Mouse (Mus musculus) midbrain, embryonic 15.5 days (tissue): ENCODE data around the gene 5730596B20Rik. TPM values are rescaled to one million over a fixed set of nuclear protein-coding genes. Genes with fewer than 3 reads are reported as not detected.

ENCODE experiments used
- ATAC-seq: fragments of 200-750 bp; cut with Nextera tagmentation; replicated peaks from 2 replicates; pipeline ENCODE4 v1.8.0; 2017; ENCODE audit warnings: moderate TSS enrichment
- H3K27ac ChIP-seq: fragments of 300-500 bp; sonication (generic); 2 replicates; pipeline ENCODE4 v1.5.1; 2015; ENCODE audit warnings: mild to moderate bottlenecking, inconsistent platforms
- H3K27me3 ChIP-seq: fragments of 300-500 bp; sonication (generic); replicated peaks from 2 replicates; pipeline ENCODE4 v1.6.1; 2015; ENCODE audit warnings: inconsistent platforms
- H3K36me3 ChIP-seq: fragments of 300-500 bp; sonication (generic); replicated peaks from 2 replicates; pipeline ENCODE4 v1.6.1; 2015; ENCODE audit warnings: inconsistent platforms
- H3K4me1 ChIP-seq: fragments of 300-500 bp; sonication (generic); 2 replicates; pipeline ENCODE4 v1.6.1; 2015; ENCODE audit warnings: inconsistent platforms
- H3K4me2 ChIP-seq: fragments of 300-500 bp; sonication (generic); 2 replicates; pipeline ENCODE4 v1.6.1; 2015; ENCODE audit warnings: inconsistent platforms, mild to moderate bottlenecking, moderate library complexity
- H3K4me3 ChIP-seq: fragments of 300-500 bp; sonication (generic); 2 replicates; pipeline ENCODE4 v1.5.1; 2015; ENCODE audit warnings: mild to moderate bottlenecking, inconsistent platforms
- H3K9ac ChIP-seq: fragments of 300-500 bp; sonication (generic); 2 replicates; pipeline ENCODE4 v1.6.1; 2015; ENCODE audit warnings: mild to moderate bottlenecking, inconsistent platforms
- H3K9me3 ChIP-seq: fragments of 300-500 bp; sonication (generic); 2 replicates; pipeline ENCODE4 v1.6.1; 2016; ENCODE audit warnings: inconsistent platforms
- WGBS: fragments of 180-500 bp; shearing (Covaris S2); methylation state at CpG from one replicate; pipeline ENCODE4 v1.1.7; 2015; ENCODE audit warnings: mixed read lengths; 5-methylcytosine and 5-hydroxymethylcytosine counted together
- polyA plus RNA-seq: library from polyadenylated mRNA; unstranded; fragments of >200 nt; fragmentation: Nextera tagmentation; extraction: Ambion mirVana; gene quantifications from 2 replicates; pipeline ENCODE4 v1.2.1, GENCODE M21; 2015

The 5730596B20Rik gene
- polyA plus RNA-seq, 1 experiment from 2014 or later = not detected

DNA sequence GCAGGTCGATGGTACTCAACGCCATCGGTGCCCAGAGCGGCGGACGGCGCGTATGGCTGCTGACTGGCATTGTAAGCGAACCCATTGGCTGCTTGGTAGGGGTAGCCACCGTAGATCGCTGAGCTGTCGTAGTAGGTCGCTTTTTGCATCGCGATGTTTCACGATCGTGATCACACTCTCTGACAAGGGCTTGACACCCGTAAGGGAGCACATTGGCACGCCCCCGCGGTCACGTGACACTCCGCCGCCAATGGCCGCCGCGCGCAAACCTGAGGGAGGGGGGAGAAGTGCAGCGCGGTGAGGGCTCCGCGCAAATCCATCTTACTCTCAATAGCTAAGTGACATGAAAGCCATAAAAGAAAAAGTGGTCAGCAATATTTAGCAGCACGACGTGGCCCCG, 4.8 kb upstream of the 5730596B20Rik start:
- H3K27ac ChIP-seq = no peak overlapping the region
- ATAC-seq = no peak
- H3K4me2 ChIP-seq = peak overlapping the region; percentile 29; the same call in 1 of the 2 replicates
- no peaks in the 10 kb centered on the region for H3K9me3 ChIP-seq
- no peak overlapping the region for H3K4me3 ChIP-seq
- peaks cover 6% of the 10 kb centered on the region for H3K4me1 ChIP-seq
- WGBS = under 1% methylated on average over 34 of the region's 35 CpGs
- peaks cover 87% of the 10 kb centered on the region for H3K27me3 ChIP-seq
- H3K9ac ChIP-seq = no peak overlapping the region
- H3K36me3 ChIP-seq = no peaks in the 10 kb centered on the region

DNA sequence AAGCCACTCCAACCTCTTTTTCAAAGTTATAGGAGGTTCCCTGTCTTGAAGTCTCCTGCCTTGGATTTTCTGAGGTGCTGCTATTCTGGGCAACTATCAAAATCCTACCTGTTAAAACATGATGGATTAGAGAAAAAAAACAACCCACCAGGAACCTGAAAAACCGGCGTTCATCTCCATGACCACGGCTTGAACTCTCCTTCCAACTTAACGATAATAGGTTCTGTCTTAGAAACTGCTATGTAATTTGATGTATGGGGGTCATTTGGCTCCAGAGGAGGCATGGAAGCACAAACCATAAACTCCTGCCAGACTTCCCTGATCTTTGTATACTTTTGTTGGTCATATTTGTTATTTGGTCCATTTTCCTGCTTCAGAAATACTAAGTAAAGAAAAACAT, 3.6 kb upstream of the 5730596B20Rik start:
- Histone ChIP-seq H3K27ac (no peak overlapping the region), H3K4me2 (no peak overlapping the region), H3K9me3 (no peaks in the 10 kb centered on the region), H3K4me1 (peaks cover 6% of the 10 kb centered on the region), H3K4me3 (no peak overlapping the region), H3K9ac (no peak overlapping the region), H3K36me3 (no peaks in the 10 kb centered on the region), H3K27me3 (peaks cover 87% of the 10 kb centered on the region)
- WGBS = 5% methylated on average over 4 of the region's 4 CpGs
- no peak for ATAC-seq

DNA sequence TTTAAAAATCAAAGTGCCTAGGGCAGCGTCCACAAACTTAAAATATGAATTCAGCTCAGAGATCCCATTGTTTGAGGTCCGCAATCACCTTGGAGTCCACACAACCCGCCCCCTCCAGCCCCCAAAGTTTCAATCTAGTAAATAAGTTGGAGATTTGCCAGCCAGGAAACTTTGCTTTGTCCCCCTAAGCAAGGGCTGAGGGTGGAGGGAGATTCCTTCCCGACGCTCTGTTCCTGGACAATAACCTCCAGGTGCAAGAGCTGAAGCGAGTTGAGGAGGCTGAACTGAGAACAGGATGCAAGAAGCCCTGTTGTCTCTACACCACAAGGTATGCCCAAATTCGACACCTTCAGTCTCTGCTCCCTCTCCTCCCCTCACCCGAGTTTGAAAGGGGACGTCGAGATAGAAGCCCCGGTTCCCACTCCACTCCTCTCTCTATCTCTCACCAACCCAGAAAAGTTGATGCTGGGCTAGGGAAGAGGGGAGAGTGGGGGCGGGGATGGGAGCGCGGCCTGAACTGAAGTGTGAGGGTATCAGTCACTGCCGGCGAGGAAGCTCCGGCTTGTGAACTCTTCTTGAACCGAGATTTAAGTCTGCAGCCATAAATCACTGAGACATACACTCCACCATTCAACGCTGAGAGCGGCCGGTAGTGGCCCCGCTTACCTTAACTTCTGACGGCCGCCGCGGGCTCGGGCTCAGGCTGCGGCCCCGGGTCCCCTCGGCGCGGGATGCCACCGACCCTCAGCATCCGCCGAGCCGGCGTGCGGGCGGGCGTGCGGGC, 2.1 kb upstream of the 5730596B20Rik start:
- Histone ChIP-seq H3K4me3 (no peak overlapping the region), H3K9me3 (no peaks in the 10 kb centered on the region), H3K36me3 (no peaks in the 10 kb centered on the region), H3K4me1 (peaks cover 6% of the 10 kb centered on the region), H3K9ac (no peak overlapping the region), H3K27me3 (peaks cover 92% of the 10 kb centered on the region), H3K4me2 (no peak overlapping the region), H3K27ac (no peak overlapping the region)
- ATAC-seq = no peak
- WGBS = under 1% methylated on average over 40 of the region's 41 CpGs

DNA sequence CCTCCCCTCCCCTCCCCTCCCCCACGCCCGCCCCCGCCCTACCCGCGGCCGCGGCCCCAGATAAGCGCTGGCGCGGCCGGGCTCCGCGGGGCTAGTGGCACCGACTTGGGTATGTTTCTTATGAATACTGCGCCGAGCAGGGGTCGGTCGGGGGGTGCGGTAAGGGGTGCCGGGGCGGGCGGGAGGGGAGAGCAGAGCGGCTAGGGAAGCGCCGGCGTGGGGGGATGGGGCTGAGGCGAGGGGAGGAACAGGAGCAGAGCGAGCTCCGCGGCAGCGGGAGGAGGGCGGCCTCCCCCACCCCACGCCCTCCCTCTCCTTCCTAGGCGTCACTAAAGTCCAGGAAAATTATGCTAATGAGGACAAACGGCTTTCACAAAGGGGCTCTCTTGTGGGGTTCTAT, 1.4 kb upstream of the 5730596B20Rik start:
- peaks cover 6% of the 10 kb centered on the region for H3K4me1 ChIP-seq
- no peak overlapping the region for H3K27ac ChIP-seq
- H3K36me3 ChIP-seq = no peaks in the 10 kb centered on the region
- H3K9me3 ChIP-seq = no peaks in the 10 kb centered on the region
- H3K9ac ChIP-seq = no peak overlapping the region
- no peak for ATAC-seq
- H3K4me2 ChIP-seq = no peak overlapping the region
- 0% methylated on average over 10 of the region's 35 CpGs for WGBS
- H3K27me3 ChIP-seq = peaks cover 92% of the 10 kb centered on the region
- no peak overlapping the region for H3K4me3 ChIP-seq

DNA sequence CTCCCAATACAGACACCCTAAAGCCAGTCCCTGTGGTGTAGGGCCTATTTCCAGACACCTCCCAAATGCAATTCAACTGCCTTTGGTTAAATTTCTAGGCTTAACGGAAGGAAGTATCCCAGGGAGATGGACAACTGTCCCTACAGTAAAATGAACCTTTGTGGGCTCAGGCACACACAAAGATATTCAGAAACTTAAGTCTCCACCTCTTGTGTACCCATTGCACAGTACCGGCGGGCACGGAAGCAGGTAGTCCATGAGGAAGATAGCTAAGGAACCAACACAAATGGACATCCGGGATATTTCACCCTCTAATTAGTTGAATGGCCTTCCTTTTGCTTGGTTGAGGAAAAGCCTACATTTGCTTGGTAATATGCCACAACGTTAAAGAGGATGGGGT, 907 bp upstream of the 5730596B20Rik start:
- Histone ChIP-seq H3K4me3 (no peak overlapping the region), H3K4me2 (no peak overlapping the region), H3K27ac (no peak overlapping the region), H3K9me3 (no peaks in the 10 kb centered on the region), H3K36me3 (no peaks in the 10 kb centered on the region), H3K27me3 (peaks cover 92% of the 10 kb centered on the region), H3K4me1 (peaks cover 6% of the 10 kb centered on the region), H3K9ac (no peak overlapping the region)
- WGBS = 2% methylated on average over 6 of the region's 6 CpGs
- ATAC-seq = no peak

DNA sequence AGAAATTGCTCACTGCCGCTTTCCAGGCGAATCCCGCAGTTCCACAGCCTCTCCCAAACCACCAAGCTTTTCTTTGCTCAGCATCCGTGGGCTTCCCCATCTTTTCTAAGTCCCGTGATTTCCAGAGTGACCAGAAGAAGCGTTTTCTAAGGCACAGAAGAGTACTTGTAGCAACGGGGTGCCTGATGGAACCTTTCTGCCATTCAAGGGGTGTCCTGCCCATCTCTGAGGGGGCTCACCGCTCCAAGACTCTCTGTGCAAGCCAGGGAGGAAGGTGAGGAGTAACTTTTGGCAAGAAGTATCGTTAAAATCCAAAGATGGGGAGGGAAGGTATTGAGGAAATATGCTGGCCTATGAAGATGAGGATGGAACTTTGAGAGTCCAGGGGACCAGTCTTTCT, 508 bp downstream of the 5730596B20Rik start:
- no peaks in the 10 kb centered on the region for H3K36me3 ChIP-seq
- H3K27me3 ChIP-seq = peaks cover 92% of the 10 kb centered on the region
- H3K9me3 ChIP-seq = no peaks in the 10 kb centered on the region
- H3K27ac ChIP-seq = no peak overlapping the region
- H3K9ac ChIP-seq = no peak overlapping the region
- H3K4me3 ChIP-seq = no peak overlapping the region
- H3K4me1 ChIP-seq = peaks cover under 1% of the 10 kb centered on the region; the same call in 1 of the 2 replicates
- WGBS = 2% methylated on average over 9 of the region's 9 CpGs
- ATAC-seq = no peak
- no peak overlapping the region for H3K4me2 ChIP-seq

DNA sequence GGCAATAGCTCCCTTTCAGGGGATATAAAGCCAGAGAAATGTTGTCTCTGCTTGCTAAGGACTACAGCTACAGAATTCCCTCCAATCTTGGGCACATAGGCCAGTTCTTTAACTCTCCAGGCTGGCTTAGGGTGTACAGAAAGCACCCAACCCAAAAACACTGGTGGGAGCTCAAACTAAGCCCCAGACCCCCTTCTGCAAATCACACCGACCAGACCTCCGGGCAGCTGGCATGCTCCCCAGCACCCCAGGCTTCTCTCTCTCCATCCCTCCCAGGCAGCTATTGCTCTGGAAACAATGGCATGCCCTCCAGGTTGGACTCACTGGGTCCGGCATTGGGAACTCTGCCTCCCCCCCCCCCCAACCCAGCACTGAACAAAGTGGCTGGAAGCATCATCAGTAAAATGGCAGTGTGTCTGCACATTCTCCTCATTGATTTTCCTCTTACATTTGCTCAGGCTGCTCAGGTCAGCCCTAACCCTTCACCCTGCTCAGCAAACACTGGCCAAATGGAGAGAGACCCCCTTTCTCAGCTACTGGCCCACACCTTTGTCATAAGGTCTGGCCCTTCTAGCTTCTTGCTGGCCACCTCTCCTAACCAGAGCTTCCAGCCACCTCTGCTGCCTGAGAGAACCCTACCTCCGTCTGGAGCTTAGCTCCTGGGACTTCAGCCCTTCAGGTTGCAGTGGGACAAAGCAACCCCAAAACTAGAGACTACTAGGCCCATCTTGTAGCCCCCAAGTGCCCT, 1.8 kb downstream of the 5730596B20Rik start:
- Histone ChIP-seq H3K36me3 (no peaks in the 10 kb centered on the region), H3K9ac (no peak overlapping the region), H3K4me2 (no peak overlapping the region), H3K27me3 (peaks cover 93% of the 10 kb centered on the region), H3K27ac (no peak overlapping the region), H3K4me1 (no peaks in the 10 kb centered on the region), H3K4me3 (no peak overlapping the region), H3K9me3 (no peaks in the 10 kb centered on the region)
- ATAC-seq = no peak
- WGBS = 2% methylated on average over 4 of the region's 4 CpGs

DNA sequence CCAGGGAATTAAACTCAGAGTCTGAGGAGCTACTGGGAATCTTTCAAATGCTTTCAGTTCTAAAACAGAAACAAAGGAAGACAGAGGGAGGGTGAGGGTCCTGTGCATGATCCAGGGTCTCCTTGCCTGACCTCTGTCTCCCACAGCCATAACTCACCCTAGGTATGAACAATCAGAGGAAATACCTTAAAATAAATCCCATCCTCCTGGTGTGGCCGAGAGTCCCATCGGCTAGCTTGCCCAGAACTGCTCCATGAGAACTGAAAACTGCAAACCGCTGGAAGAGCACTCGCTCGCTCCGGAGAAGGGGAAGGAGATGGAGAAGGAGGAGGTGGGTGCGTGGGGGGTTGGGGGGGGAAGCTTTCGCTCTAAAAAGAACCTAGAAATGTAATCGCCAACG, 2.4 kb downstream of the 5730596B20Rik start:
- no peak overlapping the region for H3K4me2 ChIP-seq
- H3K9ac ChIP-seq = no peak overlapping the region
- 1% methylated on average over 10 of the region's 10 CpGs for WGBS
- H3K36me3 ChIP-seq = no peaks in the 10 kb centered on the region
- H3K4me1 ChIP-seq = no peaks in the 10 kb centered on the region
- no peaks in the 10 kb centered on the region for H3K9me3 ChIP-seq
- no peak overlapping the region for H3K27ac ChIP-seq
- H3K27me3 ChIP-seq = peaks cover 95% of the 10 kb centered on the region
- no peak for ATAC-seq
- no peak overlapping the region for H3K4me3 ChIP-seq

DNA sequence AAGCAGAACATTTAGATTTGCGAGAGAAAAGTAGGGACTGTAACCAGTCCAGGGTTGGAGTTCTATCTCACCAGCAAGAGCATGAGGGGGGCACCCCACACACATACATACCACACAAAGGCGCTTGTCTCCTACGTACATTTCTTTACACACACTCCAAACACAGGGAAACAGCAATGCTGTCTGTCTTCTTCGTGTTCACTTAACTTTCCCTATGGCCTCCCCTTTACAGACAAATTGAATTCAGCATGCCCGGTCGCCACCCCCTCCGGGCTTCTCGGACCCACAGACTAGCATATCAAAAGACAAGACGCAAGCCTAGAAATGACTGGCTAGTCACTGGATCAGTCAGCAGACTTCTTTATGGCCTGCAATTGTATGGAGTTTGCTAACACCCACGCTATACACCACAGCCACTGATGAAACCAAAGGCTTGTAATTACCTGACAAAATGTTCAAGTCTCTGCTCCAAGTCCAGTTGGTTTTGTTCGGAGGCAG, 3.0 kb downstream of the 5730596B20Rik start:
- H3K9ac ChIP-seq = no peak overlapping the region
- H3K9me3 ChIP-seq = no peaks in the 10 kb centered on the region
- no peaks in the 10 kb centered on the region for H3K4me1 ChIP-seq
- WGBS = 3% methylated on average over 11 of the region's 11 CpGs
- H3K36me3 ChIP-seq = no peaks in the 10 kb centered on the region
- H3K27me3 ChIP-seq = peaks cover 95% of the 10 kb centered on the region
- no peak overlapping the region for H3K27ac ChIP-seq
- ATAC-seq = no peak
- H3K4me3 ChIP-seq = no peak overlapping the region
- H3K4me2 ChIP-seq = no peak overlapping the region

DNA sequence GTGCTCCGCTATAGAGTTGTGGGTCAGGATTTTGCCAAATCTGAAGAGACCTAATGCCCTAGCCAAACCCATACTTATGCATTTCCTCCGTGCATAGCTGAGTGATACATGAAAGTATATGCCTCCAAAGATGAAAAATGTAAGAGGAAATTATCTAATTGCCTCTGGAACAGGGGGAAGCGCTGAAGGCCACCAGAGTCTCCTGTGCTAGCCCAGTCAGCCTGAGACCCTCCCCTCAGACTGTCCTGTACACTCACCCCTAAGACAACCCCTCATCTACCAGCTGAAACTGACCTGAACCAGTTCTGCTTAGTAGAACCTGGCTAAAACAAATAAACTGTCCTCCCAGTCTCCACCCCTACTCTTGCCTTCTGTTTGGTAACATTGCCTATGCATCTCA, 3.4 kb downstream of the 5730596B20Rik start:
- peaks cover 97% of the 10 kb centered on the region for H3K27me3 ChIP-seq
- no peak overlapping the region for H3K4me3 ChIP-seq
- no peak overlapping the region for H3K4me2 ChIP-seq
- no peaks in the 10 kb centered on the region for H3K4me1 ChIP-seq
- 11% methylated on average over 3 of the region's 3 CpGs for WGBS
- H3K9ac ChIP-seq = no peak overlapping the region
- H3K27ac ChIP-seq = no peak overlapping the region
- no peak for ATAC-seq
- H3K9me3 ChIP-seq = no peaks in the 10 kb centered on the region
- no peaks in the 10 kb centered on the region for H3K36me3 ChIP-seq

DNA sequence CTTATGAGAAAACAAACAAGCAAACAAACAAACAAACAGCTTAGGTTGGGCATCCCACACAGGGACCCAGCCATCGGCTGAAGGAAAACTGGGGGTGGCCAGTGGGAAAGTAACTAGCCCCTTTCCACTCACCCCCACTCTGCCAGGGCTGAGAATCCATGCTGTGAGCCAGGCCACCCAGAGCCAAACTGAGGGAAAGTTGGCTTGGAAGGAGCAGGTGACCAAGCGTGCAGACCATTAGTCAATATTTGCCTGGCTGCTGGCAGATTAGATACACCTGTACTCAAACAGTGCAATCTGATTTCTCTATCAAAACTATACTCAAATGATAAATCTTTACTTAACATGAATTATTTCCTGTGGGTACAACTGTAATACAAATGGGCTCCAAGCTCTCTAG, 4.7 kb downstream of the 5730596B20Rik start:
- 21% methylated on average over 2 of the region's 2 CpGs for WGBS
- peaks cover 100% of the 10 kb centered on the region for H3K27me3 ChIP-seq
- H3K9ac ChIP-seq = no peak overlapping the region
- no peak overlapping the region for H3K4me3 ChIP-seq
- H3K36me3 ChIP-seq = no peaks in the 10 kb centered on the region
- no peak for ATAC-seq
- no peak overlapping the region for H3K27ac ChIP-seq
- H3K4me1 ChIP-seq = no peaks in the 10 kb centered on the region
- no peak overlapping the region for H3K4me2 ChIP-seq
- no peaks in the 10 kb centered on the region for H3K9me3 ChIP-seq

DNA sequence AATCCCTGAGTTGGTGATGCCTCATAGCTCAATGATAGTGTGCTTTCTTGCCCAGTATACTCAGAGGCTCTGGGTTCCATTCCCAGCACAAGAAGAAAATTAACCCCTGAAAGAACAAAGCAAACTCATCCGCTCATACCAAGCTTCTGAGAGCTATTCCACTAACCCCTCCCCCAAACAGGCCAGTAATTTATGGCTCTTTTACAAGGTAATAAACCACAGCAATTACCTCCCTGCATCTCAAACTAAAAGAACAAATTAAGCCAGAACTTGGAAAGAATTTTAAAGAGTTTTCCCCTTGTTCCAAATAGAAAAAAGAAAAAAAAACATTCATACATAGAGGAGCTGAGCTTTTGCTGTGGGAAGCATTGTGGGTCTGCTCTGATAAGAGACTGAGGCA, 5.5 kb downstream of the 5730596B20Rik start:
- peaks cover 100% of the 10 kb centered on the region for H3K27me3 ChIP-seq
- 0% methylated on average over 1 of the region's 1 CpGs for WGBS
- no peaks in the 10 kb centered on the region for H3K9me3 ChIP-seq
- no peak for ATAC-seq
- no peak overlapping the region for H3K4me2 ChIP-seq
- no peak overlapping the region for H3K4me3 ChIP-seq
- no peaks in the 10 kb centered on the region for H3K4me1 ChIP-seq
- H3K27ac ChIP-seq = no peak overlapping the region
- no peaks in the 10 kb centered on the region for H3K36me3 ChIP-seq
- H3K9ac ChIP-seq = no peak overlapping the region
